Mouse (Mus musculus): ENCODE measurements around the gene Fto. TPM values are rescaled to one million over a fixed set of nuclear protein-coding genes. Genes with fewer than 3 reads are reported as not detected.
A peak's percentile ranks its signal among the peaks of the same experiment; 100 is the strongest.

Fto gene
- polyA plus RNA-seq, 2 experiments, result 10.0 to 15.6 TPM

- Histone ChIP-seq H3K9ac (replicated peaks) (no peak overlapping the region), H3K4me3 (ENCODE audit: insufficient read depth in 1 of 2, low read depth in 2 of 2, low read length in 2 of 2) (no peak overlapping the region), H3K36me3 (replicated peaks; ENCODE audit: control insufficient read depth, insufficient read depth, low read depth) (no peaks in the 10 kb centered on the region), H3K4me1 (replicated peaks; ENCODE audit: control insufficient read depth in 2 of 2, insufficient read depth in 2 of 2, low read length in 1 of 2) (no peaks in the 10 kb centered on the region; a peak in 1 of 4 replicates), H3K4me2 (ENCODE audit: low read depth) (no peak overlapping the region), H3K9me3 (ENCODE audit: control insufficient read depth, low read length) (no peaks in the 10 kb centered on the region), H3K27ac (no peak overlapping the region), H3K27me3 (ENCODE audit: control insufficient read depth, insufficient read depth, low read length) (no peaks in the 10 kb centered on the region)
- no peak for TF ChIP-seq CTCF (IDR thresholded peaks at IDR 0.05; ENCODE audit: low read depth)
- no peak for ATAC-seq (ENCODE audit: insufficient read depth)
- DNase-seq (ENCODE audit: low read depth in 3 of 3, low spot score in 3 of 3), result no peak
- 70% methylated on average over 9 of the region's 9 CpGs for WGBS (ENCODE audit: insufficient replicate concordance)
Measured at GRCm38 (mm10) chr8:91482511-91482910, 169.2 kb downstream of the Fto start.

DNA sequence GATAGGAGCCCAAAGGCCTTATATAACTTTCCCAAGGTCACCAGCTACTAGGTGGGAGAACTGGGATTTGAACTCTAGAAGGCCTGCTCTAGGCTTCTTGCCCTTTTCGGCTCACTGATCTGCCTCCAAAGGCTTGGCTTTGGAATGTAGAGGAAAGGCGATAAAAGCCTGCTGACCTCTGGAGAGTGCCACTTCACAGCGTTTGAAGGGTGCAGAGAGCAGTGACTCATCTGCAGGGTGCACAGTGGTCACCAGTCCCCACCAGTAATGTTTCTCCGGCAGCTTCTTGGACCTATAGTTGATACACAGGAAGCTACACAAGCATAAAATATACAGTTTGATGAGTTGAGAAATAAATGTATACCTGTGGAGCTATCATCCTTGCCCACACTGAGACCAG lies 173.1 kb downstream of the Fto start:
- no peaks in the 10 kb centered on the region for H3K36me3 ChIP-seq (replicated peaks; ENCODE audit: control insufficient read depth, insufficient read depth, low read depth)
- DNase-seq (ENCODE audit: low read depth in 3 of 3, low spot score in 3 of 3) (no peak), ATAC-seq (ENCODE audit: insufficient read depth) (no peak)
- H3K9me3 ChIP-seq (ENCODE audit: control insufficient read depth, low read length), result no peaks in the 10 kb centered on the region
- no peaks in the 10 kb centered on the region; a peak in 1 of 4 replicates for H3K4me1 ChIP-seq (replicated peaks; ENCODE audit: control insufficient read depth in 2 of 2, insufficient read depth in 2 of 2, low read length in 1 of 2)
- no peak overlapping the region for H3K4me2 ChIP-seq (ENCODE audit: low read depth)
- 68% methylated on average over 4 of the region's 4 CpGs for WGBS (ENCODE audit: insufficient replicate concordance)
- no peak overlapping the region for H3K27ac ChIP-seq
- no peak overlapping the region for H3K9ac ChIP-seq (replicated peaks)
- no peak for TF ChIP-seq EP300 (IDR thresholded peaks at IDR 0.05; ENCODE audit: low read depth)
- TF ChIP-seq CTCF (IDR thresholded peaks at IDR 0.05; ENCODE audit: low read depth), result no peak
- no peak overlapping the region for H3K4me3 ChIP-seq (ENCODE audit: insufficient read depth in 1 of 2, low read depth in 2 of 2, low read length in 2 of 2)
- no peaks in the 10 kb centered on the region for H3K27me3 ChIP-seq (ENCODE audit: control insufficient read depth, insufficient read depth, low read length)

DNA sequence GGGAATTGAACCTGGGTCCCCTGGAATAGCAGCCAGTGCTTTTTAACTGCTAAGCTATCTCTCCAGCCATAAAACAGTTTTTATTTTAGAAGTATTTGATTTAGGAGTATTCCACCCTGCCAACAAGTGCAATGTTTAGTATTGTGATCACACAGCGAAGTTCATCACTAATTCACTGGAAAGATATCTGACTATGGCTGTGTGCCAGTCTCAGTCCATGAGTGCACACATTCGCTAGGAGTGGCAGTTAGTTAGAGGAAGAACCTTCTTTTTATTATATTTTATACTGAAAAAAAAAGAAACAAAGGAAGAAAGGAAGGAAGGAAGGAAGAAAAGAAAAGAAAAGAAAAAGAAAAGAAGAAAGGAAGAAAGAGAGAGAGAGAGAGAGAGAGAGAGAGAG lies 174.1 kb downstream of the Fto start:
- Histone ChIP-seq H3K9me3 (ENCODE audit: control insufficient read depth, low read length) (no peaks in the 10 kb centered on the region), H3K27me3 (ENCODE audit: control insufficient read depth, insufficient read depth, low read length) (no peaks in the 10 kb centered on the region), H3K36me3 (replicated peaks; ENCODE audit: control insufficient read depth, insufficient read depth, low read depth) (no peaks in the 10 kb centered on the region), H3K9ac (replicated peaks) (no peak overlapping the region), H3K4me3 (ENCODE audit: insufficient read depth in 1 of 2, low read depth in 2 of 2, low read length in 2 of 2) (no peak overlapping the region), H3K4me1 (replicated peaks; ENCODE audit: control insufficient read depth in 2 of 2, insufficient read depth in 2 of 2, low read length in 1 of 2) (no peaks in the 10 kb centered on the region; a peak in 1 of 4 replicates), H3K27ac (no peak overlapping the region), H3K4me2 (ENCODE audit: low read depth) (no peak overlapping the region)
- 68% methylated on average over 2 of the region's 2 CpGs for WGBS (ENCODE audit: insufficient replicate concordance)
- TF ChIP-seq EP300 (IDR thresholded peaks at IDR 0.05; ENCODE audit: low read depth) (no peak), CTCF (IDR thresholded peaks at IDR 0.05; ENCODE audit: low read depth) (no peak)
- no peak for ATAC-seq (ENCODE audit: insufficient read depth)
- no peak for DNase-seq (ENCODE audit: low read depth in 3 of 3, low spot score in 3 of 3)

DNA sequence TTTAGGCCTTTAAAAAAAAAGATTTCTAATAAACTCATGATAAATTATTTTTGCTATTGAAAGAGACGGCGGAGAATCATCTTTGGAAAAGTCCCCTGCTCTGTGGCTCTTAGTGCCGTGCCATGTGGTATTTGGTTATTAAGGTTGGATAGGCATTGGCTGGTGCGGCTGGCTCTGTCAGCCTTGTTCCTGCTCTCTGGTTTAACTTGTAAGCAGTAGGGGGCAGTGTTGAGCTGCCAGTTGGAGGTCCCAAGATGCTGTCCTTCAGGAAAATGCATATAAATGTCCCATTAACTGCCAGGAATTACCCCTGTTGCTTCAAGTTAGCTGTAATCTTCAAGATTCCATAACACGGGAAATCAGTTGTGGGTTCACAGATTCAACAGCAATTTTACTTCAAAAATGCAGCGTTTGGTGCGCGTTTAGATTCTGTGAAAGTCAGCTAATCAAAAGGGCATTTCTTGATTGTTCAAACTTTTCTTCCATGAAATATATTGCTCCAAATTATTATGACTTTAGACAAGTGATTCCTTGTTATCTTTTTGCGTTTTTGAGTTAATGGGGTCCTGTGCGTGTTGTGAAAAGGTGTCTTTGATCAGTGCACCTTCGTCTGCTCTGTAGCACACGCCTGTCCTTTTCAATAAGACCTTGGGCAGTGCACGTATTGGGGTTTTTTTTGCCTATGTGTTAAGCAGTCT lies 174.9 kb downstream of the Fto start:
- no peak overlapping the region for H3K27ac ChIP-seq
- no peak overlapping the region for H3K4me2 ChIP-seq (ENCODE audit: low read depth)
- 58% methylated on average over 13 of the region's 13 CpGs for WGBS (ENCODE audit: insufficient replicate concordance)
- no peak overlapping the region for H3K4me3 ChIP-seq (ENCODE audit: insufficient read depth in 1 of 2, low read depth in 2 of 2, low read length in 2 of 2)
- H3K4me1 ChIP-seq (replicated peaks; ENCODE audit: control insufficient read depth in 2 of 2, insufficient read depth in 2 of 2, low read length in 1 of 2), result no peaks in the 10 kb centered on the region
- H3K27me3 ChIP-seq (ENCODE audit: control insufficient read depth, insufficient read depth, low read length), result no peaks in the 10 kb centered on the region
- no peak for TF ChIP-seq EP300 (IDR thresholded peaks at IDR 0.05; ENCODE audit: low read depth)
- peak; percentile 79 for TF ChIP-seq CTCF (IDR thresholded peaks at IDR 0.05; ENCODE audit: low read depth)
- H3K36me3 ChIP-seq (replicated peaks; ENCODE audit: control insufficient read depth, insufficient read depth, low read depth), result no peaks in the 10 kb centered on the region
- no peaks in the 10 kb centered on the region for H3K9me3 ChIP-seq (ENCODE audit: control insufficient read depth, low read length)
- no peak overlapping the region for H3K9ac ChIP-seq (replicated peaks)
- DNase-seq (ENCODE audit: low read depth in 3 of 3, low spot score in 3 of 3) (peak; percentile 7 to 20 (median 10)), ATAC-seq (ENCODE audit: insufficient read depth) (no peak)

DNA sequence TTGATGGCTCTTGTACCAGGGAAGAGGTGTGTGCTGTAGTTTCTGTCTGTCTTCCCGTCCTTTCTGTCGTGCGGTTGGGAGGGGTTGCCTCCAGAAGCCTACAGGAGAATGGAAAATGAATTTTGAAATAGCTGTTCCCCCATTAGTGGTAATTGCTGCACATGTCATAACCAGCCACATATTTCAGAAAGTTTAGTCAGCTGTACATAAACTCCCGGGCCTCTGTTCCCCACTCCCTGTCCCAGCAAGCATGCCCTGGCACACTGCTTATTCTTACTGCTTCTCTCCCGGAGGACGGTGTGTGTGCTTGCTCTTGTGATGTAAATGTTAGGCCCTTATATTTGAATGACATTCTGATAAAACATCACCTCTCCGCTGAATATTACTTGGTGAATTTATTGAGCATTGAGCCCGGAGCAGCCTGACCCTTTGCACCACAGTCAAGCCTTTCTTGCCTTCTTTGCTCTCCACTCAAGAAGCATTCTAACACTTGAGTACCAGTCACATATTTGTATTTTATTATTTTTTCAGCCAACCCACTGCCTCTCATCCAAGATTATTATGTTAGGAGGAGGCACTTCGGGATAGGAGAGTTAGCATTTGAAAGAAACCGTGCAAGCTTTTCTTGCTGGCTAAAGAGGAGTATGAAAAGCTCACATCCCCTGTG lies 175.6 kb downstream of the Fto start:
- no peak overlapping the region for H3K27ac ChIP-seq
- no peak for ATAC-seq (ENCODE audit: insufficient read depth)
- TF ChIP-seq EP300 (IDR thresholded peaks at IDR 0.05; ENCODE audit: low read depth) (no peak), CTCF (IDR thresholded peaks at IDR 0.05; ENCODE audit: low read depth) (no peak)
- H3K9ac ChIP-seq (replicated peaks), result no peak overlapping the region
- no peak overlapping the region for H3K4me3 ChIP-seq (ENCODE audit: insufficient read depth in 1 of 2, low read depth in 2 of 2, low read length in 2 of 2)
- H3K4me2 ChIP-seq (ENCODE audit: low read depth), result no peak overlapping the region
- no peaks in the 10 kb centered on the region for H3K9me3 ChIP-seq (ENCODE audit: control insufficient read depth, low read length)
- no peaks in the 10 kb centered on the region for H3K36me3 ChIP-seq (replicated peaks; ENCODE audit: control insufficient read depth, insufficient read depth, low read depth)
- no peaks in the 10 kb centered on the region for H3K27me3 ChIP-seq (ENCODE audit: control insufficient read depth, insufficient read depth, low read length)
- H3K4me1 ChIP-seq (replicated peaks; ENCODE audit: control insufficient read depth in 2 of 2, insufficient read depth in 2 of 2, low read length in 1 of 2), result no peaks in the 10 kb centered on the region
- no peak for DNase-seq (ENCODE audit: low read depth in 3 of 3, low spot score in 3 of 3)
- whole genome bisulfite sequencing (ENCODE audit: insufficient replicate concordance), result 82% methylated on average over 10 of the region's 10 CpGs

All from liver, embryonic 14.5 days (tissue).